Mouse (Mus musculus) heart, embryonic 14.5 days (tissue): ENCODE results near the gene Cotl1. TPM values are rescaled to one million over a fixed set of nuclear protein-coding genes. Genes with fewer than 3 reads are reported as not detected.
A peak's percentile ranks its signal among the peaks of the same experiment; 100 is the strongest.

Experiments used
- ATAC-seq: fragments of 200-750 bp; cut with Nextera tagmentation; 2 replicates; pipeline ENCODE4 v1.8.0; 2017; ENCODE audit warnings: low read depth, moderate TSS enrichment; ENCODE audit not compliant: insufficient number of reproducible peaks, insufficient read depth, low FRiP score
- H3K27ac ChIP-seq, 2 experiments: fragments of 200-500 bp in 1 of 2; fragments of 300-500 bp in 1 of 2; sonication (generic) in 1 of 2; replicated peaks in 1 of 2; 2 replicates each; pipeline ENCODE4 v1.5.1; 2012 to 2014; ENCODE audit warnings: low read depth in 2 of 2, low read length in 2 of 2, control low read depth in 1 of 2, mild to moderate bottlenecking in 1 of 2, mixed read lengths in 1 of 2; ENCODE audit not compliant: control insufficient read depth in 1 of 2, insufficient read depth in 1 of 2
- H3K27me3 ChIP-seq: fragments of 300-500 bp; sonication (generic); 2 replicates; pipeline ENCODE4 v1.6.1; 2014; ENCODE audit warnings: mild to moderate bottlenecking, low read length, control low read depth; ENCODE audit not compliant: control insufficient read depth, insufficient read depth
- H3K36me3 ChIP-seq: fragments of 300-500 bp; sonication (generic); 2 replicates; pipeline ENCODE4 v1.6.1; 2014; ENCODE audit warnings: mild to moderate bottlenecking, control low read depth, low read length, mixed read lengths; ENCODE audit not compliant: control insufficient read depth, insufficient read depth
- H3K4me1 ChIP-seq, 2 experiments: fragments of 200-500 bp in 1 of 2; fragments of 300-500 bp in 1 of 2; sonication (generic) in 1 of 2; 2 replicates each; pipeline ENCODE4 v1.6.1; 2012 to 2014; ENCODE audit warnings: low read length in 2 of 2, control low read depth in 1 of 2, mixed read lengths in 1 of 2; ENCODE audit not compliant: control insufficient read depth in 2 of 2, insufficient read depth in 2 of 2
- H3K4me2 ChIP-seq: fragments of 300-500 bp; sonication (generic); 2 replicates; pipeline ENCODE4 v1.6.1; 2014; ENCODE audit warnings: mild to moderate bottlenecking, low read length
- H3K4me3 ChIP-seq, 2 experiments: fragments of 200-500 bp in 1 of 2; fragments of 300-500 bp in 1 of 2; sonication (generic) in 1 of 2; 2 replicates each; pipeline ENCODE4 v1.5.1; 2012 to 2014; ENCODE audit warnings: low read length in 2 of 2, mild to moderate bottlenecking in 2 of 2, control low read depth in 1 of 2, low read depth in 1 of 2, moderate library complexity in 1 of 2; ENCODE audit not compliant: control insufficient read depth in 1 of 2, insufficient read depth in 1 of 2
- H3K9ac ChIP-seq: fragments of 300-500 bp; sonication (generic); 2 replicates; pipeline ENCODE4 v1.6.1; 2014; ENCODE audit warnings: mild to moderate bottlenecking, low read length
- H3K9me3 ChIP-seq: fragments of 300-500 bp; sonication (generic); 2 replicates; pipeline ENCODE4 v1.6.1; 2016; ENCODE audit warnings: low read length, control low read depth; ENCODE audit not compliant: control insufficient read depth
- WGBS: fragments of 180-500 bp; shearing (Covaris S2); extraction: QIAGEN DNeasy Blood & Tissue Kit; methylation state at CpG from one replicate; pipeline ENCODE4 v1.1.7; 2014; 5-methylcytosine and 5-hydroxymethylcytosine counted together
- polyA plus RNA-seq: library from polyadenylated mRNA; unstranded; fragments of >200 nt; fragmentation: Nextera tagmentation; extraction: Ambion mirVana; gene quantifications from 2 replicates; pipeline ENCODE4 v1.2.1, GENCODE M21; 2014

Gene Cotl1
- polyA plus RNA-seq: 55.1 and 75.9 TPM in 2 replicates

GRCm38 (mm10) chr8:119840275-119840808 lies at the start of gene Cotl1:
Gene Cotl1 (minus strand): TSS chr8:119840544.
- ATAC-seq: peak; percentile 91
- Histone ChIP-seq H3K27me3 (no peaks in the 10 kb centered on the region), H3K4me1 (peaks cover 8 to 32% of the 10 kb centered on the region in 2 experiments; a peak in 3 of 4 replicates), H3K36me3 (no peaks in the 10 kb centered on the region; the same call in 1 of the 2 replicates), H3K4me3 (peak within 1 kb of the TSS; percentile 68 to 74), H3K9me3 (no peaks in the 10 kb centered on the region), H3K9ac (peak within 1 kb of the TSS; percentile 82), H3K27ac (peak within 1 kb of the TSS; percentile 32 to 73), H3K4me2 (peak within 1 kb of the TSS; percentile 95)
- under 1% methylated on average over 43 of the region's 57 CpGs for WGBS

GRCm38 (mm10) chr8:119888012-119888411 lies 47.7 kb upstream of the Cotl1 start:
- H3K4me2 ChIP-seq: no peak overlapping the region
- H3K36me3 ChIP-seq: no peaks in the 10 kb centered on the region
- no peak overlapping the region for H3K4me3 ChIP-seq
- no peaks in the 10 kb centered on the region for H3K27me3 ChIP-seq
- no peak overlapping the region for H3K9ac ChIP-seq
- H3K9me3 ChIP-seq: no peaks in the 10 kb centered on the region
- peaks cover 9 to 11% of the 10 kb centered on the region in 2 experiments for H3K4me1 ChIP-seq
- WGBS: 71% methylated on average over 4 of the region's 4 CpGs
- no peak for ATAC-seq
- H3K27ac ChIP-seq: no peak overlapping the region

GRCm38 (mm10) chr8:119887130-119887529 lies 46.8 kb upstream of the Cotl1 start:
- Histone ChIP-seq H3K4me2 (no peak overlapping the region), H3K9ac (no peak overlapping the region), H3K27ac (no peak overlapping the region), H3K27me3 (no peaks in the 10 kb centered on the region), H3K4me1 (peaks cover 9 to 11% of the 10 kb centered on the region in 2 experiments), H3K4me3 (no peak overlapping the region), H3K9me3 (no peaks in the 10 kb centered on the region), H3K36me3 (no peaks in the 10 kb centered on the region)
- 94% methylated on average over 3 of the region's 3 CpGs for WGBS
- no peak for ATAC-seq

- Histone ChIP-seq H3K9me3 (no peaks in the 10 kb centered on the region), H3K9ac (no peak overlapping the region), H3K36me3 (no peaks in the 10 kb centered on the region), H3K27ac (peak overlapping the region; percentile 51 to 53; a peak in 3 of 4 replicates), H3K4me2 (peak overlapping the region; percentile 26), H3K4me1 (peaks cover 9 to 11% of the 10 kb centered on the region in 2 experiments), H3K4me3 (no peak overlapping the region), H3K27me3 (no peaks in the 10 kb centered on the region)
- 18% methylated on average over 3 of the region's 3 CpGs for WGBS
- peak; percentile 55 for ATAC-seq
These were observed 45.3 kb upstream of the Cotl1 start for GRCm38 (mm10) chr8:119885612-119886011.

- Histone ChIP-seq H3K27me3 (no peaks in the 10 kb centered on the region), H3K4me1 (peaks cover 9 to 11% of the 10 kb centered on the region in 2 experiments), H3K27ac (no peak overlapping the region), H3K9ac (no peak overlapping the region), H3K36me3 (no peaks in the 10 kb centered on the region), H3K9me3 (no peaks in the 10 kb centered on the region), H3K4me3 (no peak overlapping the region), H3K4me2 (no peak overlapping the region)
- WGBS: 83% methylated on average over 7 of the region's 7 CpGs
- no peak for ATAC-seq
These were observed 42.9 kb upstream of the Cotl1 start for GRCm38 (mm10) chr8:119883281-119883680.

GRCm38 (mm10) chr8:119881917-119882316 lies 41.6 kb upstream of the Cotl1 start:
- WGBS: 82% methylated on average over 8 of the region's 8 CpGs
- peaks cover 9 to 11% of the 10 kb centered on the region in 2 experiments for H3K4me1 ChIP-seq
- ATAC-seq: no peak

GRCm38 (mm10) chr8:119881301-119881700 lies 41.0 kb upstream of the Cotl1 start:
- Histone ChIP-seq H3K9ac (no peak overlapping the region), H3K4me2 (no peak overlapping the region), H3K4me1 (peaks cover 9 to 11% of the 10 kb centered on the region in 2 experiments), H3K4me3 (no peak overlapping the region), H3K9me3 (no peaks in the 10 kb centered on the region), H3K27ac (no peak overlapping the region), H3K36me3 (peaks cover 13% of the 10 kb centered on the region; the same call in 1 of the 2 replicates), H3K27me3 (no peaks in the 10 kb centered on the region)
- ATAC-seq: no peak
- WGBS: 84% methylated on average over 6 of the region's 6 CpGs

More at GRCm38 (mm10) chr8:119881917-119882316, 41.6 kb upstream of the Cotl1 start:
- Histone ChIP-seq H3K4me2 (no peak overlapping the region), H3K36me3 (peaks cover 8% of the 10 kb centered on the region; the same call in 1 of the 2 replicates), H3K9ac (no peak overlapping the region), H3K4me3 (no peak overlapping the region), H3K9me3 (no peaks in the 10 kb centered on the region), H3K27me3 (no peaks in the 10 kb centered on the region), H3K27ac (no peak overlapping the region)

- no peaks in the 10 kb centered on the region for H3K27me3 ChIP-seq
- H3K9me3 ChIP-seq: peaks cover 11% of the 10 kb centered on the region
- no peak overlapping the region for H3K4me2 ChIP-seq
- H3K4me1 ChIP-seq: no peaks in the 10 kb centered on the region
- H3K4me3 ChIP-seq: no peak overlapping the region
- 95% methylated on average over 1 of the region's 1 CpGs for WGBS
- H3K36me3 ChIP-seq: peaks cover 62% of the 10 kb centered on the region
- no peak for ATAC-seq
- no peak overlapping the region for H3K27ac ChIP-seq
- no peak overlapping the region for H3K9ac ChIP-seq
These were observed 32.8 kb upstream of the Cotl1 start for GRCm38 (mm10) chr8:119873181-119873580.
